Mouse (Mus musculus): ENCODE data around the gene Lpxn.
A peak's percentile ranks its signal among the peaks of the same experiment; 100 is the strongest.

The Lpxn gene

DNA sequence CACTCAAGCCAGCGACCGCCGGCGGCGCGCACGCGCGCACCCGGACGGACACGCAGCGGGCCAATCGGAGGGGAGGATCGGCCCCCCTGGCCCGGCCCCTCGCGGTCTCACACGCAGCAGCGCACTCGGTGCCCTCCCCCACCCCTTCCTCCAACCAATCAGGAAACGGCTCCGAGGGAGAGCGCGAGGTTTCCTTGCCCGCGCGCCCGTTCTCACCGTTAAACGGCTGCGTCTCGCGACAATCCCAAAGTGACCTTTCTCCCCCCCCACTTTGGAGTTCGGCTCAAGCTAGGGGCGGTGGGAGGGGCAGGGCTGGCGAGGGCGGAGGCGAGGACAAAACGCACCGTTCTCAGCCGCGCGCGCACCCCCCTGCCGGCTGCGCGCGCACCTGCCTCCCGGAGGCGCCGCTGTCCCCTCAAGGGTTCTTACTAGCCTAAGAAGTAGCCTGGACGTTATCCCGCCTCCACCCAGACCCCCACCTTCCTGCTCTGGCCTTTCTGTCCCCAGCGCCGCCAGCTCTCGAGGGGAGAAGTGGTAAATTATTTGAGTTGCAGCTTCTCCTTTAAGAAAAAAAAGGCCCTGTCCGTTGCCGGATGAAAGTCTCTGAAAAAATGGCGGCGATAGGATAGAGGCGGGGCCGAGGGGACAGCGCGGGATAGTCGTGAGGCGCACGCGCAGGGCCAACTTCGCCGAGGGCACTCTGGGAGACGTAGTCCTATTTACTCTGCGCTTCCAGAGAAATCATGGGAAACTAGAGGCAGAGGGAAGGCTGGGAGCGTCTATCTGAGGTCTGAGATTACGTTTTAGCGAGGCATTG is at the start of gene Lpxn, which contains the start of gene Zfp91:
Lpxn (plus strand) TSS at position 683 of the 817 bp plus-strand sequence.
Zfp91 (minus strand) TSS at position 616 of the 817 bp plus-strand sequence.
- DNase-seq (ENCODE audit: low read depth, low spot score), result peak; percentile 97

DNA sequence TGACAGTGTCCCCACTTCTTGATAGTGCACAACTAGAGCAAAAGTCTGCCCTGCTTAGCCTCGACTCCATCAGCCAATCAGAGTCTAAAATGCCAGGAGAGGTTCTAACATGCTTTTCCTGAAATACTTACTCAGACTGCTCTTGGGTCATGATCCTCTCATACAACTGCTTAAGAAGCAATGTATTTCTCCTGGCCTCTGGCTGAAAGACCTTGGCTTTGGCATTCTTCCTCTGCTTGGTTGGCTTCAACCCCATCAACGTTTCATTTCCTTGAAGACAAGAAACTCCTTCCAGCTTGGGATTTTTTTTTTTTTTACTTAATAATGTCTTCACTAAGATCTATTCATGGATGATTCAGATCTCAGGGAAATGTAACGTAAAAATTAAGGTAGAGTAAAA is 39.7 kb upstream of the Lpxn start:
- DNase-seq (ENCODE audit: low read depth, low spot score), result no peak

DNA sequence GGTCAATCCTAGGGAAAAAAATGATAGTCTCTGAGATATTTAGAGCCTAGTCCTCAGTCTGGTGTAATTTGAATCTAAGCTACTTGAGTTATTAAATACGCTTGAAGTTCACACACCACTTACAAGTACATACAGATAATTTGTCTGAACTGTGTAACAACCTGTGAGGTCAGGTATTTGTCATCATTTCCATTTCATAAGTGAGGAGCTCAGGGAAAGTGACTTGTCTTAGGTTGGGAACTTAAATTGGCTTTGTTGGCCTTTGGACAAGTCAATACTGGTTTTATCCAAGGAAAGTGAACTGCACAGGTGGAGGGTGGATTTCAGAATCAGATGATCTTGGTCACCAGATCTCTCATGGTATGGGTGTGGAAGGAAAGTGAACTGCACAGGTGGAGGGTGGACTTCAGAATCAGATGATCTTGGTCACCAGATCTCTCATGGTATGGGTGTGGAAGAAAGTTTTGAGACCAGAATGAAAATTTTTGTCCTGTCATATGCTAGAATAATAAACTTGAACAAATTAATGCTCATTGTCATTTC is 37.0 kb upstream of the Lpxn start:
- DNase-seq (ENCODE audit: low read depth, low spot score), result no peak

DNA sequence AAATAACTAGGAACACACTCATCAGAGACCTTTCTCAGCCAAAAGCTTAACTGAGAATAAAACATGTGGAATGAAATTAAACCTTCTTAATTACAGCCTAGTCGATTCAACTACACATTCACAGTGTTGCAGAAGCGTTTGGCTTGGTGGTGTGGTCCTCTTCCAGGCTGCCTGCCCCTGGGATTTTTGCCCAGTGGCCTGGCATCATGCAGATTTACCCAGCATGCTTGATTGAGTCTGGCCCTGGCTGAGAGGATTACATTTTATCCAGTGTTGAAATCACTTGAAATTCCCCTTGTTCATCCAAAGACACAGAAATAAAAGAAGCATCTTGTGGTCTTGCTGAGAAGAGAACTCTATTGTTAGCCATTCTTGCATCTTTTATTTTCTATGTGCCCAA is 36.3 kb upstream of the Lpxn start:
- DNase-seq (ENCODE audit: low read depth, low spot score), result no peak

- no peak for DNase-seq (ENCODE audit: low read depth, low spot score)
Measured at GRCm38 (mm10) chr19:12762212-12763130, 33.5 kb upstream of the Lpxn start.

DNA sequence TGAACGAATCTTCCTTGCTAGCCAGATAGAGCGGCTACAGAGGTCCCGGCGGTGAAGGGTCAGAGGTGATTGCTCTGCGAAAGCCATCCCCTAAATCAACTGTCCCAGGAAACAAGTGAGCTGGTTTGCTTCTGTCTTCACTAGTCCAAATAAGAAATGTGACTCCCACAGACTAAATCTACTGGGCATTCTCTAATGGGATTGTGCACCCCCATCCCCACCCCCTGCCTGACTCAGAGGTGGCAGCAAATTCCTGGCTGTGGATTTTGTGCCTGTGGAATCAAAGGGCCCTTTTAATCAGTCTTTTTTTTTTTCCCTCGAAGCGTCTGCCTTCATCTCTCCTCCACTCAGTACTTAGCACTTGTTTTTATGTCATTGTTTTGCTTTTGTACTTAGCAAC is 30.7 kb upstream of the Lpxn start, which contains the start of gene Cntf:
Cntf (minus strand) TSS at position 325 of the 400 bp plus-strand sequence.
- no peak for DNase-seq (ENCODE audit: low read depth, low spot score)

GRCm38 (mm10) chr19:12770888-12771287 is 25.1 kb upstream of the Lpxn start:
- no peak for DNase-seq (ENCODE audit: low read depth, low spot score)

DNA sequence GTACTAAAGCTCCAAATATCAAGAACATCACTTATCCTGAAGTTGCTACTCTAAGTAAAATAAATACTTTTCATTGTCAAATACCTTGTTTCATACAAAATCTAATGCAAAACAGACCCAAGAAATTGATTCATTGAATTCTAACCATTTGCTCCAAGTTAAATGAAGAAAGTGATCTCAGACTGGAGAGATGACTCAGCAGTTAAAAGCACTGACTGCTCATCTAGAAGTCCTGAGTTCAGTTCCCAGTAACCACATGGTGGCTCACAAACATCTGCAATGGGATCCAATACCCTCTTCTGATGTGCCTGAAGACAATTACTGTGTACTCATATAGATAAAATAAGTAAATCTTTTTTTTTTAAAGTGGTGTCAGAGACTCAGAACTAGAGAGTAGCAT is 15.6 kb upstream of the Lpxn start:
- no peak for DNase-seq (ENCODE audit: low read depth, low spot score)

DNA sequence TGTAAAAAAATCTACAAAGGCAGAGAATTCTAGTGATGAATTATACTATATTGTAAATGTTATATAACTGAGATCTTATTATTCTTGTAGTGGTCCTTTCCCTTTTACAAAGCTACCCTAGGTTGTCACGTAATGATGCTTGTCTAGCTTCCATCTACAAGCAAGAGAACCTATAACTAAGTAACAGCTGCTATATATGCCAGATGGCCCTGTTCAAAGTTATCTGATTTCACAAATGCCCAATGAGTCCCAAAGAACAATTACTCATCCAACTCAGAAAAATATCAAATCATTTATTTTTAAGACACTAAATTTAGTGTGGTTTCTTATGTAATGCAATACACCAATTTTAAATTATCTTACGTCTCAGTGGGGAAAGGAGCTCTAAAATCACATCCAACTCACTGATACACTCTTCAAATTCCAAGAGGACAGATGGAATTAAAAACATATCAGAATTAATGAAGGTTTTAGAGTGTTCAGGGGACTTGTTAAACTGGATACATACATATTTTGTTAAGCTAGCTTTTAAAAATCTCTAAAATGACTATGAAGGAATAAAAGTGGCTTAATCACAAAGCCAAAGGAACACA is 9.1 kb upstream of the Lpxn start:
- DNase-seq (ENCODE audit: low read depth, low spot score), result no peak

DNA sequence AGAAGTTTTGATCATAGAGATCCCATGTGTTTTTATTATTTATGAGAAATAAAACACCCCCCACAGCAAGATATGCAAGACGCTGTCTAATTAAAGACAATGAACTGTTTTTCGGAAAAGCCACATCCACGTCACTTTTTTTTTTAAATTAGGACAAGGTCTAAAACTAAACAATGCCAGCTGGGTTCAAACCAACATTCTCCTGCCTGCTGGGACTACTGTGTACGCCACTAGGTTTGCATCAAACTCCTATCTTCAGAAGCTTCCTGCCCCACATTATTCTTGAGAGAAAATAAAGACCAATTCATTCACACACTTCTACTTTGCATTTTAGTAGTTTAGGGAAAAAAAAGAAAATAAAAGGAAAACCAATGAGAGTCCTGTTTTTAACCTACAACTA is 8.3 kb upstream of the Lpxn start:
- DNase-seq (ENCODE audit: low read depth, low spot score), result no peak

GRCm38 (mm10) chr19:12792374-12792773 is 3.6 kb upstream of the Lpxn start:
- no peak for DNase-seq (ENCODE audit: low read depth, low spot score)

DNA sequence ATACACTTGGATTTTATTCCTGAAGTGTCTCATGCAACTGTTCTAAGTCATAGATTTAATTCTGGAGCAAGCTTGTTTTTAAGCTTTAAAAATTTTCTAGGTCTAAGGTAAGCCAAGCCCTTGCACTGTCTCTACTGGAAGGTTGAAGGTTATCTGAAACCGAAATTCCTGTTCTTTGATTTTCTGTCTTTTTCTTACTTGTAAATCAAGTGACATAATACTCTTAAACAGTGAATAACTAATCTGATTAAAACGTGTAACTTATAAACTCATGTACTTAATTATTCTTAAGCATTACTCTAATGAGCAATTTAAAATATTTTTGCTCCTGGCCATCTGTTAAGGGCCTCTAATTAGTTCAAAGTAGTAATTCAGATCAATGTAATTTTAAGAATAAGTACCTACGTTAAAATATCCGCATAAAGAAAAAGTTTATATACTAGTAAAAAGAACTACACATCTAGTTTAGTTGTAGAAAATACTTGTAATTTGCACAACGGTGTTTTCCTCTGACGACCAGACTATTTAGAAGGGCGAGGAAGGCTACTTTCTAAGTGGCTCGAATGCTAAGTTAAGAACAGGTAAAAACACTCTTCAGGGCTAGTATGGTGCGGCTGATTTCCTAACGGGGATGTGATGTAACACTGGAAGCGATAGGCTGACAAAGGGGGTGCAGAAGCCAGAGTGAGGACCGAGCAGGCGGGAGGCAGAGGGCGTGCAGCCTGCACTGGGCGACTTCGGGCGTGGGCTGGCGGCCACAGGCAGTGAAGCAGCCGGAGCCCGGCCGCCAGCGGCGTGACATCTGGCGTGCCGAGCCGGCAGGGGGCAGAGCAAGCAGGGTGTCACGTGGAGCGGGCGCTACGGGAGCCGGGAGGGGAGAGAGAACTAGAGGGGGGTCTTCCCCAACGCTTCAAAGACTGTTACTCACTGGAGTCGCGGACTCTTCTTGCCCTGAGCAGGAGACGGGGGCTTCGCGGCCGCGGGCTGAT is 1.6 kb upstream of the Lpxn start:
- peak; percentile 88 for DNase-seq (ENCODE audit: low read depth, low spot score)

GRCm38 (mm10) chr19:12795110-12795509 is 883 bp upstream of the Lpxn start:
- DNase-seq (ENCODE audit: low read depth, low spot score), result no peak

GRCm38 (mm10) chr19:12796328-12796931 is 437 bp downstream of the Lpxn start:
- DNase-seq (ENCODE audit: low read depth, low spot score), result peak; percentile 97

GRCm38 (mm10) chr19:12797071-12797470 is 1.1 kb downstream of the Lpxn start:
- DNase-seq (ENCODE audit: low read depth, low spot score), result no peak

DNA sequence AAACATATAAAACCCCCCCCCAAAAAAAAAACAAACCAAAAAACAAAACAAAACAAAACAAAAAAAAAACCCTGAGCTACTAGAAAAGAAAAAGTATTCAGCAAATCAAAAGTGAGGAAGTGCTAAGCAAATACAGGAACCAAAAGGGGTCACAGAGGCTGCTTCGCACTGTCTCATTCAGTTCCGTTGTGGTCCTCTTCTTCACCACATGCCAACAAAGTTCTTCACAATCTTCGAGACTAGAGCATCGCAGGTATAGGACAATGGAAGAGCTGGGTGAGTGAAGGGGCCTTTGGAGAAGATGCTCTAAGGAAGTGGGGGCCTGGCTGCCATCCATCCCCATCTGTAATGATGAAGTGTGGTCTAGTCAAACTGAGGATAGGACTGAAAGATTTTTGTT is 2.4 kb downstream of the Lpxn start:
- DNase-seq (ENCODE audit: low read depth, low spot score), result no peak

DNA sequence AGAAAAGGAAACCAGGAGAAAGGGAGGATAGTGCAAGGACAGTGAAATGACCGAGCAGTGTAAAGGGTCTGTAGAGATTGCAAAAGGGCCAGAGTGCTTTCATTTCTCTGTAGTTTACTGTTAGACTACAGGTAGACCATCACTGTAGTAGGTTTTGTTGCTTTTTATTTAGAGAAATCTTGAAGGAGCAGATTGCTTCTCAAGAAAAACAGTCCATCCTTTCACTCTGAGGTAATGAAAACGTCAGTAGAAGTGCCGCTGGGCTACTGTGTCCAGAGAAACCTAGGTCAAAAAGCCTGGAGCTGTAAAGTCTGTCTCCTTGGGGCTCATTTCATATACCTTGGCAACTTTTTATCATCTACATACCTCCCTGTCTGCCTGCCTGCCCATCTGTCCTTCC is 3.1 kb downstream of the Lpxn start:
- DNase-seq (ENCODE audit: low read depth, low spot score), result no peak

DNA sequence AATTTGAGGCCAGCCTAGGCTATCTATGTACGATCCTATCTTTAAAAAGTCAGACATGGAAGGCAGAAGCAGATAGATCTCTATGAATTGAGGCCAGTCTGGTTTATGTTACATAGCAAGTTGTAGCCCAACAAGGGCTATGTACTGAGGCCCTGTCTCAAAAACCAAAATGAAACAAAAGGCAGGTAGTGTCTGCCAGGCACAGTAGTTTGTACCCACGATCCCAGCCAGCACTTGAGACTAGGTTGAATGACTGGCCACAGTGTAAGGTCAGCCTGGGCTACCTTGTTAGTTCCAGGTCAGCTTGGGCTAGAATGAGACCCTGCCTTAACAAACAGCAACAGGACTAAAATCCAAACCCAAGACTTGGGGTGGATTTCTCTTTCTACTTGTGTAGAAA is 4.6 kb downstream of the Lpxn start:
- no peak for DNase-seq (ENCODE audit: low read depth, low spot score)

DNA sequence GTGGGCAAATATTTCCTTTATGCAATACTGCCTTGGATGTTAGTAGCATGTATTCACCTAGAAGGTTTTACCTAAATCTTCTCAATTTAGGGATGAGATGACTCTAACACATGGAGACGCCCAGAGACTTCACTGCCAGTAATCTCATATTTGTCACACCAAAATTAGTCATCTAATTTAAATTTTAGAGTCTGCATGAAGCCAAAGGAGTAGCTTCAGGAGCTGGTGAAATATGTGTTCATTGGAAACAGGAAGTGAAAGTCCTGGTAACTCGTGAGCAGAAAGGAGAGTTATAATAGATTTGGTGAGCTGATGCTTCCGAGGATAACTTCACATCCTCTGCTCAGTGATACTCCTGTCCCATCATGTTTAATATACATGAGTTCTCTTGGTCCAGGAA is 5.1 kb downstream of the Lpxn start:
- DNase-seq (ENCODE audit: low read depth, low spot score), result no peak

- DNase-seq (ENCODE audit: low read depth, low spot score), result no peak
Measured at GRCm38 (mm10) chr19:12802830-12803229, 6.8 kb downstream of the Lpxn start.
